Mouse (Mus musculus) neural tube, embryonic 13.5 days (tissue): ENCODE results near the gene Rab25. TPM values are rescaled to one million over a fixed set of nuclear protein-coding genes. Genes with fewer than 3 reads are reported as not detected.
"Not testable (repeated sequence)": the region's sequence is repeated elsewhere in the genome, so short reads cannot be mapped to it uniquely, and the experiment has no call there.

Experiments used
- ATAC-seq: fragments of 200-750 bp; cut with Nextera tagmentation; 2 replicates; pipeline ENCODE4 v1.8.0; 2017; ENCODE audit warnings: low read depth, mild to moderate bottlenecking, moderate TSS enrichment, moderate library complexity
- H3K27ac ChIP-seq: fragments of 300-500 bp; sonication (generic); replicated peaks from 2 replicates; pipeline ENCODE4 v1.5.1; 2015; ENCODE audit warnings: moderate library complexity, mild to moderate bottlenecking, inconsistent platforms
- H3K27me3 ChIP-seq: fragments of 300-500 bp; sonication (generic); 2 replicates; pipeline ENCODE4 v1.6.1; 2015; ENCODE audit warnings: mild to moderate bottlenecking, inconsistent platforms
- H3K36me3 ChIP-seq: fragments of 300-500 bp; sonication (generic); 2 replicates; pipeline ENCODE4 v1.6.1; 2015; ENCODE audit warnings: mild to moderate bottlenecking, inconsistent platforms
- H3K4me1 ChIP-seq: fragments of 300-500 bp; sonication (generic); replicated peaks from 2 replicates; pipeline ENCODE4 v1.6.1; 2015; ENCODE audit warnings: inconsistent platforms
- H3K4me2 ChIP-seq: fragments of 300-500 bp; sonication (generic); 2 replicates; pipeline ENCODE4 v1.6.1; 2015; ENCODE audit warnings: inconsistent platforms, mild to moderate bottlenecking, moderate library complexity
- H3K4me3 ChIP-seq: fragments of 300-500 bp; sonication (generic); 2 replicates; pipeline ENCODE4 v1.5.1; 2015; ENCODE audit warnings: mild to moderate bottlenecking, inconsistent platforms
- H3K9ac ChIP-seq: fragments of 300-500 bp; sonication (generic); 2 replicates; pipeline ENCODE4 v1.6.1; 2015; ENCODE audit warnings: moderate library complexity, mild to moderate bottlenecking, inconsistent platforms
- H3K9me3 ChIP-seq: fragments of 300-500 bp; sonication (generic); 2 replicates; pipeline ENCODE4 v1.6.1; 2016; ENCODE audit warnings: inconsistent platforms
- WGBS: fragments of 180-500 bp; shearing (Covaris S2); methylation state at CpG from one replicate; pipeline ENCODE4 v1.1.7; 2015; 5-methylcytosine and 5-hydroxymethylcytosine counted together
- polyA plus RNA-seq: library from polyadenylated mRNA; unstranded; fragments of >200 nt; fragmentation: Nextera tagmentation; extraction: Ambion mirVana; gene quantifications from 2 replicates; pipeline ENCODE4 v1.2.1, GENCODE M21; 2015

Rab25 gene
- polyA plus RNA-seq, 1 experiment from 2014 or later = not detected

DNA sequence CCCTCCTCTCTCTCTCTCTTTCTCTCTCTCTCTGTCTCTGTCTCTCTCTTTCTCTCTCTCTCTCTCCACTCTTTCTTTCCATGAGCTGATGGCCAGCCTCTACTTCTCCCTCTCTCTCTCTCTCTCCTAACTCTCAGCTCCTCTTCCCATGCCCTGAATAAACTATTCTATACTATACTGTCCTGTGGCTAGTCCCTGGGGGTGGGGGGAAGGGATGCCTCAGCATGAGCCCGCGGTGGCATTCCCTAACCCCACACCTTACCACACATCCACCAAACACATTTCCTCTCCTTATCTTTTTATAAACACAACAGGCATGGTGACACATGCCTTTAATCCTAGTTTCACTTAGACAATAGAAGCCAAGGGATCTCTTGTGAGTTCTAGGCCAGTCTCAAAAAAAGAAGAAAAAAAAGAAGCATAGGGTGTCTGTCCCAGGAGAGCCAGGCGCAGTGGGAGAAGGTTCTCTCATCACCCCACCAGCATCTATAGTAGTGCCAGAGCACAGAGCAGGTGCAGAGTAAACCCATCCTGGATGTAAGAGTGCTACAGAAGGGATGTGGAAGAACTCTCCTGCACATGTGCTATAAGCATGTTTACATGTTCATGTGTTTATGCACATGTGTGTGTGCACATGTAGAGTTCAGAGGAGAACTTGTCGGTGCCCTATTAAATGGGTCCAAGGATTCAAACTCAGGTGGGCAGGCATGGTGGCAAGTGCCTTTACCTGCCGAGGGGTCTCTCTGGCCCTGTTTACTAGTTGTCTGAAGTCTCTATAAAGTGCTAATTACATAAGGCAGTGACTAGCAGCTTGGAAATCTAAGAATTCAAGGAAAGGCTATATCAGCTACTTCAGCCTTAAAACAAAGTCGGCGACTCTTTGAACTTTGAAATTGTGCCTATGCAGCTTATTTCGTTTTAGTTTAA is 30.7 kb upstream of the Rab25 start:
- peak; percentile 60 for ATAC-seq
- 53% methylated on average over 8 of the region's 8 CpGs for WGBS
- H3K4me2 ChIP-seq = peak overlapping the region; percentile 67
- peak overlapping the region; percentile 90; the same call in 1 of the 2 replicates for H3K9ac ChIP-seq
- no peaks in the 10 kb centered on the region for H3K27me3 ChIP-seq
- peaks cover 27% of the 10 kb centered on the region for H3K36me3 ChIP-seq
- H3K4me1 ChIP-seq = peaks cover 17% of the 10 kb centered on the region
- no peak overlapping the region for H3K27ac ChIP-seq
- peak overlapping the region; percentile 83 for H3K4me3 ChIP-seq
- H3K9me3 ChIP-seq = no peaks in the 10 kb centered on the region

GRCm38 (mm10) chr3:88577846-88578245 is 29.7 kb upstream of the Rab25 start:
- not testable (repeated sequence) for H3K27me3 ChIP-seq, H3K9me3 ChIP-seq, H3K9ac ChIP-seq, H3K4me3 ChIP-seq, H3K27ac ChIP-seq, ATAC-seq, H3K4me2 ChIP-seq
- Histone ChIP-seq H3K36me3 (peaks cover 18% of the 10 kb centered on the region), H3K4me1 (peaks cover 17% of the 10 kb centered on the region)
- 90% methylated on average over 5 of the region's 5 CpGs for WGBS

GRCm38 (mm10) chr3:88575540-88575939 is 27.4 kb upstream of the Rab25 start, which contains the start of gene Ssr2:
Ssr2 (plus strand) TSS chr3:88575876.
- H3K9me3 ChIP-seq = no peaks in the 10 kb centered on the region
- H3K27me3 ChIP-seq = no peaks in the 10 kb centered on the region
- H3K36me3 ChIP-seq = peaks cover 1% of the 10 kb centered on the region; the same call in 1 of the 2 replicates
- WGBS = 79% methylated on average over 3 of the region's 3 CpGs
- ATAC-seq = no peak
- H3K4me1 ChIP-seq = peaks cover 10% of the 10 kb centered on the region
- no peak within 1 kb of the TSS for H3K4me2 ChIP-seq
- H3K9ac ChIP-seq = no peak within 1 kb of the TSS
- no peak within 1 kb of the TSS for H3K4me3 ChIP-seq
- H3K27ac ChIP-seq = no peak within 1 kb of the TSS

DNA sequence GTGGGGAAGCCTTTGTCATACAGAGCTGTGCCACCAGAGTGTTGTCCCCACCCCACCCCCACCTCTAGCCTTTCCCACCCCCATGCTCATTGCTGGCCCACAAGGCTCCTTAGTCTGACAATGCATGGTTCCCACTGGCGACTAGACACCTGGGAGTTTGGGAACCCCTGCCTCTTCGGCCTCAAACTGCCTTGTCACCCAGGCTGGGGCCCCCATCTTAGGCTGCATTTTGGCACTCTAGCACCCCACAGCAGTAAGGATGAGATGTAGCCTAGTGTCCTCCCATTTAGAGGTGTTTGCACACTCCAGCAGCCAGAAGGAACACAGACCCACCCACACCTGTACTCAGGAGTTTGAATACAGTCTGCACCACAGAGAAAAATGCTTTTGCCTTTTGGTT is 25.7 kb upstream of the Rab25 start:
- H3K4me1 ChIP-seq = 0 out of 2 replicates have a peak, but pooled peaks cover under 1% of the 10 kb centered on the region

GRCm38 (mm10) chr3:88572835-88573234 is 24.7 kb upstream of the Rab25 start:
- Histone ChIP-seq H3K4me2 (no peak overlapping the region), H3K4me3 (no peak overlapping the region), H3K27ac (no peak overlapping the region), H3K9ac (no peak overlapping the region), H3K36me3 (peaks cover 28% of the 10 kb centered on the region), H3K9me3 (no peaks in the 10 kb centered on the region), H3K4me1 (no peaks in the 10 kb centered on the region), H3K27me3 (no peaks in the 10 kb centered on the region)
- no peak for ATAC-seq
- WGBS = 77% methylated on average over 2 of the region's 2 CpGs

More for the DNA sequence above, 25.7 kb upstream of the Rab25 start:
- WGBS = 96% methylated on average over 2 of the region's 2 CpGs
- H3K27ac ChIP-seq = no peak overlapping the region
- H3K36me3 ChIP-seq = peaks cover 18% of the 10 kb centered on the region
- H3K27me3 ChIP-seq = no peaks in the 10 kb centered on the region
- H3K4me2 ChIP-seq = no peak overlapping the region
- no peaks in the 10 kb centered on the region for H3K9me3 ChIP-seq
- H3K4me3 ChIP-seq = no peak overlapping the region
- no peak for ATAC-seq
- H3K9ac ChIP-seq = no peak overlapping the region

GRCm38 (mm10) chr3:88571856-88572255 is 23.8 kb upstream of the Rab25 start:
- no peak overlapping the region for H3K27ac ChIP-seq
- WGBS = 62% methylated on average over 1 of the region's 1 CpGs
- H3K4me1 ChIP-seq = no peaks in the 10 kb centered on the region
- no peak overlapping the region for H3K9ac ChIP-seq
- no peak overlapping the region for H3K4me3 ChIP-seq
- peaks cover 38% of the 10 kb centered on the region for H3K36me3 ChIP-seq
- H3K27me3 ChIP-seq = no peaks in the 10 kb centered on the region
- no peak overlapping the region for H3K4me2 ChIP-seq
- no peaks in the 10 kb centered on the region for H3K9me3 ChIP-seq
- ATAC-seq = no peak

GRCm38 (mm10) chr3:88570341-88570740 is 22.2 kb upstream of the Rab25 start:
- WGBS = 97% methylated on average over 10 of the region's 10 CpGs
- Histone ChIP-seq H3K9ac (no peak overlapping the region), H3K4me1 (no peaks in the 10 kb centered on the region), H3K4me3 (no peak overlapping the region), H3K27ac (no peak overlapping the region), H3K36me3 (peaks cover 53% of the 10 kb centered on the region), H3K4me2 (no peak overlapping the region), H3K27me3 (no peaks in the 10 kb centered on the region), H3K9me3 (no peaks in the 10 kb centered on the region)
- no peak for ATAC-seq

DNA sequence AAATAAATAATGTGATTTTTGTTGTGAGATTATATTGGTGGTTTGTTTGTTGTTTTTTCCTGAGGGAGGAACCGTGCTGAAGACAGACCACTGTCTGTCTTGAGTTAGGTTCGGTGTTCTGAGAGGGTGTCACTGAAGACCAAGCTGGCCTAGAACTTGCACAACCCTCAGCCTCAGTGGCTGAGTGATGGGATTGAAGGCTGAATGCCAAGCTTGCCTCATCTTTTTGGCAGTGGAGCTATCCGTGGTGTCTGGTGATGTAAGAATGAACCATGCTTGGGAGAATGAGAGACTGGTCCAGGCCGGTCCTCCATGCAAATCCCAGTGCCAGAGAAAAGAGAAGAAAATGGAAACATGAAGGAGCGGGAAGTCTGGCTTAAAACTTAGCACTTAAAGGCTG is 21.6 kb upstream of the Rab25 start:
- 96% methylated on average over 5 of the region's 5 CpGs for WGBS
- no peaks in the 10 kb centered on the region for H3K9me3 ChIP-seq
- ATAC-seq = no peak
- H3K4me1 ChIP-seq = no peaks in the 10 kb centered on the region
- no peak overlapping the region for H3K4me2 ChIP-seq
- H3K9ac ChIP-seq = no peak overlapping the region
- peaks cover 60% of the 10 kb centered on the region for H3K36me3 ChIP-seq
- no peaks in the 10 kb centered on the region for H3K27me3 ChIP-seq
- H3K4me3 ChIP-seq = no peak overlapping the region
- H3K27ac ChIP-seq = no peak overlapping the region

- H3K4me3 ChIP-seq = no peak overlapping the region
- ATAC-seq = no peak
- no peak overlapping the region for H3K27ac ChIP-seq
- no peak overlapping the region for H3K9ac ChIP-seq
- H3K4me1 ChIP-seq = no peaks in the 10 kb centered on the region
- WGBS = 95% methylated on average over 2 of the region's 2 CpGs
- H3K36me3 ChIP-seq = peaks cover 66% of the 10 kb centered on the region
- H3K4me2 ChIP-seq = no peak overlapping the region
- H3K27me3 ChIP-seq = no peaks in the 10 kb centered on the region
- H3K9me3 ChIP-seq = no peaks in the 10 kb centered on the region
Observed at GRCm38 (mm10) chr3:88569093-88569492, 21.0 kb upstream of the Rab25 start.

DNA sequence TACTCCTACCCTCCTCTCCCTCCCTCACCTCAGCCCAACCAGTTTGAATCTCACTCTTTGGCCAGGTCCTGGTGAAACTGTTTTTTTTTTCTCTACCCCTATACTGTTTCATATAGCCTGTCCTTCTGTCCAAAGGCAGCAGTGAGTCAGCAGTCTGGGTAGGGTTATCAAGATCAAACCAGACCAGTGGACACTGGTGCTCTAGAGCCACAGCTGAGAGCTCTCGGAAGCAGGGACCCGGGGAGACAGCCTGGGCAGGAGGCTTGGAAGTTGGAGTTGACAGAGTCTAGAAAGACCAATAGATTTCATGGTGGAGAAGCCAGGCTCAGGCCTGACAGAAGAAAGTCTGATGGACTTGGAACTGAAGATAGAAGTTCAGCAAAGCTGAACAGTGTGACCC is 20.5 kb upstream of the Rab25 start:
- Histone ChIP-seq H3K4me2 (no peak overlapping the region), H3K27ac (no peak overlapping the region), H3K4me3 (no peak overlapping the region), H3K36me3 (peaks cover 70% of the 10 kb centered on the region), H3K9ac (no peak overlapping the region), H3K9me3 (no peaks in the 10 kb centered on the region), H3K27me3 (no peaks in the 10 kb centered on the region), H3K4me1 (no peaks in the 10 kb centered on the region)
- 100% methylated on average over 2 of the region's 2 CpGs for WGBS
- no peak for ATAC-seq

GRCm38 (mm10) chr3:88567892-88568291 is 19.8 kb upstream of the Rab25 start:
- Histone ChIP-seq H3K4me3 (no peak overlapping the region), H3K4me2 (no peak overlapping the region), H3K9me3 (no peaks in the 10 kb centered on the region), H3K27me3 (no peaks in the 10 kb centered on the region), H3K4me1 (no peaks in the 10 kb centered on the region), H3K27ac (no peak overlapping the region), H3K36me3 (peaks cover 78% of the 10 kb centered on the region), H3K9ac (no peak overlapping the region)
- WGBS = 92% methylated on average over 6 of the region's 6 CpGs
- no peak for ATAC-seq

GRCm38 (mm10) chr3:88566536-88567061 is 18.5 kb upstream of the Rab25 start:
- H3K4me2 ChIP-seq = no peak overlapping the region
- H3K27me3 ChIP-seq = no peaks in the 10 kb centered on the region
- peaks cover 8% of the 10 kb centered on the region; the same call in 1 of the 2 replicates for H3K4me1 ChIP-seq
- 96% methylated on average over 4 of the region's 4 CpGs for WGBS
- no peaks in the 10 kb centered on the region for H3K9me3 ChIP-seq
- H3K4me3 ChIP-seq = no peak overlapping the region
- H3K36me3 ChIP-seq = peaks cover 91% of the 10 kb centered on the region
- H3K9ac ChIP-seq = no peak overlapping the region
- ATAC-seq = no peak
- H3K27ac ChIP-seq = no peak overlapping the region
